Mouse (Mus musculus) kidney, postnatal 0 days (tissue): Measurements from ENCODE around the gene Togaram2. TPM values are rescaled to one million over a fixed set of nuclear protein-coding genes. Genes with fewer than 3 reads are reported as not detected.
A peak's percentile ranks its signal among the peaks of the same experiment; 100 is the strongest.

Experiments used
- ATAC-seq: fragments of 200-750 bp; cut with Nextera tagmentation; replicated peaks from 2 replicates; pipeline ENCODE4 v1.8.0; 2017; ENCODE audit warnings: low read depth, moderate number of reproducible peaks, moderate TSS enrichment, moderate library complexity; ENCODE audit not compliant: low FRiP score
- DNase-seq: peaks from one replicate; pipeline ENCODE4 v3.0.0-alpha.2; 2016; ENCODE audit warnings: low spot score
- H3K27ac ChIP-seq: fragments of 300-500 bp; sonication (generic); 2 replicates; pipeline ENCODE4 v1.5.1; 2014; ENCODE audit warnings: mild to moderate bottlenecking
- H3K27me3 ChIP-seq: fragments of 300-500 bp; sonication (generic); 2 replicates; pipeline ENCODE4 v1.6.1; 2014; ENCODE audit warnings: low read length, mixed read lengths; ENCODE audit not compliant: insufficient read depth
- H3K36me3 ChIP-seq: fragments of 300-500 bp; sonication (generic); 2 replicates; pipeline ENCODE4 v1.6.1; 2014; ENCODE audit warnings: low read length, mixed read lengths; ENCODE audit not compliant: insufficient read depth
- H3K4me1 ChIP-seq: fragments of 300-500 bp; sonication (generic); replicated peaks from 2 replicates; pipeline ENCODE4 v1.6.1; 2014; ENCODE audit warnings: antibody characterized with exemption, low read length, mixed read lengths; ENCODE audit not compliant: insufficient read depth
- H3K4me2 ChIP-seq: fragments of 300-500 bp; sonication (generic); 2 replicates; pipeline ENCODE4 v1.6.1; 2014; ENCODE audit warnings: mild to moderate bottlenecking, low read length, moderate library complexity, mixed read lengths
- H3K4me3 ChIP-seq: fragments of 300-500 bp; sonication (generic); replicated peaks from 2 replicates; pipeline ENCODE4 v1.5.1; 2014; ENCODE audit warnings: low read depth, low read length
- H3K9ac ChIP-seq: fragments of 300-500 bp; sonication (generic); 2 replicates; pipeline ENCODE4 v1.6.1; 2014; ENCODE audit warnings: low read depth, low read length
- H3K9me3 ChIP-seq: fragments of 300-500 bp; sonication (generic); replicated peaks from 2 replicates; pipeline ENCODE4 v1.6.1; 2016; ENCODE audit warnings: low read length, inconsistent platforms, mixed read lengths
- CTCF ChIP-seq: IDR thresholded peaks from 2 replicates; pipeline ENCODE4 v1.5.1; 2016; ENCODE audit warnings: antibody characterized with exemption, low read depth, mild to moderate bottlenecking, moderate library complexity
- WGBS: fragments of 180-500 bp; shearing (Covaris S2); extraction: QIAGEN DNeasy Blood & Tissue Kit; methylation state at CpG from one replicate; pipeline ENCODE4 v1.1.7; 2014; 5-methylcytosine and 5-hydroxymethylcytosine counted together
- polyA plus RNA-seq: library from polyadenylated mRNA; unstranded; fragments of >200 nt; fragmentation: Nextera tagmentation; extraction: Ambion mirVana; gene quantifications from 2 replicates; pipeline ENCODE4 v1.2.1, GENCODE M21; 2015

Gene Togaram2
- polyA plus RNA-seq, 1 experiment from 2014 or later, result 0.46 TPM

- DNase-seq (no peak), ATAC-seq (no peak)
- Histone ChIP-seq H3K9ac (no peak overlapping the region), H3K9me3 (no peaks in the 10 kb centered on the region), H3K27ac (no peak overlapping the region), H3K36me3 (no peaks in the 10 kb centered on the region), H3K4me2 (no peak overlapping the region), H3K27me3 (no peaks in the 10 kb centered on the region), H3K4me1 (peaks cover 7% of the 10 kb centered on the region; the same call in 1 of the 2 replicates), H3K4me3 (no peak overlapping the region)
- WGBS, result 88% methylated on average over 8 of the region's 8 CpGs
- no peak for TF ChIP-seq CTCF
These were observed 22.1 kb downstream of the Togaram2 start for GRCm38 (mm10) chr17:71695151-71695550.

DNA sequence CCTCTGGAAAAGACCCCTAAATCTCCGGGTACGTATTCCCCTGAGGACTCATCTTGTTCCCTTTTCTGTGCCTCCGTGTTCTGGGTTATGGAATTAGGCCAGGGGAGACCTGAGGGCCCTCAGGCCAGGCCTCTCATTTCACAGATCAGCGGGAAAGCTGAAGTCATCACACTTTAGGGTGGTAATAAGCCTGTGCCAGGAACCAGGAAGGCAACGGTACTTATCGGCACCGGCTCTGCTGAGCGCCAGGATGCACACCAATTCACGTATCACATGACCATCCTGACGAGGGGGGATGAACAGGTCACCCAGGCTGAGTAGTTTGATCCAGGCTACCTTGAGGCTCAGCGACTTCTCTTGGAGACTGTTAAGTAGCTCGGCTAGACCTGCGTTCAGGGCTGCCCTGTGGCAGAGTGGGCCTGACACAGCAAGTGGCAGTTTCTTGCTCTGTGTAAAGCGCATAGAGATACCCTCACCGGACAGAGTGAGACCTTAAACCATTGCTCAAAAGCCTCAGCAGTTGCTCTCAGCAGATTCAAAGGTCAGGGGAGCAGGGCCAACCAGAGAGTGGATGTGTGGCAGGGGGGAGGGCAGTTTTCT is 22.8 kb downstream of the Togaram2 start:
- Histone ChIP-seq H3K4me1 (peaks cover 7% of the 10 kb centered on the region; the same call in 1 of the 2 replicates), H3K27me3 (no peaks in the 10 kb centered on the region), H3K4me2 (no peak overlapping the region), H3K9me3 (no peaks in the 10 kb centered on the region), H3K36me3 (no peaks in the 10 kb centered on the region), H3K9ac (no peak overlapping the region), H3K4me3 (no peak overlapping the region), H3K27ac (no peak overlapping the region)
- 48% methylated on average over 15 of the region's 15 CpGs for WGBS
- TF ChIP-seq CTCF, result no peak
- ATAC-seq (no peak; the same call in 1 of the 2 replicates), DNase-seq (no peak)

DNA sequence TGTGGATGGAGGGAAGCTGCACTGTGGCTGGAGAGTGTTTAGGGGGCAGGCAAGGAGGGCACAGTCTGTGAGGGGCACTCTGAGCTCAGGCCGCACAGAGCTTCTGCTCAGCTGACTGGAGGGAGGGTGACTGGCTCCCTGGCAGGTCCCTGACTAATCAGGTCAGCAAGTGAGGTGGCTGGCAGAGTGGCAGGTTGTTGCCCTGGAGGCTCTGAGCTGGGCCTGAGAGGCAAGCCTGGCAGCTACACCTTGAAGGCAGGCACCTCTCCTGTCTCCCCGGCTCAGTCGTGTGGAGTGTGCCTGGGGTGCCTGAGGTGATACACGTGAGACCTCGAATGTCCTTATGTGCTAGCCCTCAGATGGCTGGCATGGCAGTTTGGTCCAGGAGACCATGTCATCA is 23.3 kb downstream of the Togaram2 start:
- 81% methylated on average over 5 of the region's 5 CpGs for WGBS
- Histone ChIP-seq H3K36me3 (no peaks in the 10 kb centered on the region), H3K27ac (no peak overlapping the region), H3K9me3 (no peaks in the 10 kb centered on the region), H3K9ac (no peak overlapping the region), H3K27me3 (no peaks in the 10 kb centered on the region), H3K4me1 (peaks cover 7% of the 10 kb centered on the region; the same call in 1 of the 2 replicates), H3K4me3 (no peak overlapping the region), H3K4me2 (no peak overlapping the region)
- 0 out of 2 replicates have a peak, but pooled peaks have one; percentile 11 for ATAC-seq
- no peak for TF ChIP-seq CTCF
- DNase-seq, result no peak

DNA sequence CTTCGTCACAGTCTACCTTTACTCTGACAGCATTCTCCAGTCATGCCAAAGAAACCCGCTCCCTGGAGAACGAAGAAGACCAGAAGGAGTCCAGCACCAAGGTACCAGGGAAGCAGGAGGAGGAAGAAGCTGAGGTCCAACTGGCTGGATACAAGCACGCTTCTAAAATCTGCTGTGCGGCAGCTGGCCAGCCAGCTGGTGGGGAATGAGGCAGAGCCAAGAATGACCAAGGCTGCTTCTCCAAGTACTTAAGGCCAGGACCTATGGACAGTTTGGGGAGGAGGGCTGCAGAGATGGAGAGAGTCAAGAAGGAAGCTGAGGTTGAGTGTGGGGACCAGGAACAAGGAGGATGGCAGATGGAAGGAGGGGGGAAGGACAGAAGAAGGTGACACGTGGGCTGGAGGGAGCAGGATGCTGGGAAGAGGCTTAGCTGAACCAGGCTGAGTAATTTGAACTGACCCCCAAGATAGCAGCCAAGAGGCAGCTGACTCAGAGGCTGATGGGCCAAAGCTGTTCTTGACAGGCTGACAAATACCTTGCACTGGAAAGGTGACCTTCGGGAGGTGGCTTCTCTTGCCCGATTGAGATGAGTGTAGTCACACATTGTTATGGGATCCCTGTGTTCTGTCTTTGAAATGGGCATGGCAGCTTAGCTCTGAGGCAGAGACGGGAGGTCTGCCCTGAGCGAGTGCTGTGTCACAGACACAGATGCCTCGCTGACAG is 25.0 kb downstream of the Togaram2 start:
- H3K27ac ChIP-seq, result no peak overlapping the region
- no peak overlapping the region for H3K4me3 ChIP-seq
- ATAC-seq (no peak; the same call in 1 of the 2 replicates), DNase-seq (no peak)
- no peak overlapping the region for H3K9ac ChIP-seq
- no peaks in the 10 kb centered on the region for H3K36me3 ChIP-seq
- no peak for TF ChIP-seq CTCF
- WGBS, result 56% methylated on average over 11 of the region's 11 CpGs
- H3K9me3 ChIP-seq, result no peaks in the 10 kb centered on the region
- no peak overlapping the region for H3K4me2 ChIP-seq
- peaks cover 7% of the 10 kb centered on the region; the same call in 1 of the 2 replicates for H3K4me1 ChIP-seq
- no peaks in the 10 kb centered on the region for H3K27me3 ChIP-seq

GRCm38 (mm10) chr17:71698619-71698956 is 25.5 kb downstream of the Togaram2 start:
- no peaks in the 10 kb centered on the region for H3K9me3 ChIP-seq
- H3K27ac ChIP-seq, result no peak overlapping the region
- H3K9ac ChIP-seq, result no peak overlapping the region
- H3K27me3 ChIP-seq, result no peaks in the 10 kb centered on the region
- WGBS, result 87% methylated on average over 11 of the region's 11 CpGs
- H3K4me2 ChIP-seq, result no peak overlapping the region
- H3K4me3 ChIP-seq, result no peak overlapping the region
- DNase-seq, result no peak
- TF ChIP-seq CTCF, result no peak
- H3K4me1 ChIP-seq, result peaks cover 7% of the 10 kb centered on the region; the same call in 1 of the 2 replicates
- no peaks in the 10 kb centered on the region for H3K36me3 ChIP-seq
- no peak for ATAC-seq

GRCm38 (mm10) chr17:71705113-71705512 is 32.1 kb downstream of the Togaram2 start:
- DNase-seq, result no peak
- ATAC-seq, result no peak
- Histone ChIP-seq H3K36me3 (no peaks in the 10 kb centered on the region), H3K27me3 (no peaks in the 10 kb centered on the region), H3K27ac (no peak overlapping the region), H3K4me3 (no peak overlapping the region), H3K4me1 (no peaks in the 10 kb centered on the region), H3K9me3 (no peaks in the 10 kb centered on the region), H3K9ac (no peak overlapping the region), H3K4me2 (no peak overlapping the region)
- no peak for TF ChIP-seq CTCF
- WGBS, result 70% methylated on average over 1 of the region's 1 CpGs
